Mouse (Mus musculus) stomach, embryonic 15.5 days (tissue): ENCODE measurements around the gene Usp29. TPM values are rescaled to one million over a fixed set of nuclear protein-coding genes. Genes with fewer than 3 reads are reported as not detected.
"Not testable (repeated sequence)": the region's sequence is repeated elsewhere in the genome, so short reads cannot be mapped to it uniquely, and the experiment has no call there.

ENCODE experiments used
- ATAC-seq: fragments of 200-750 bp; cut with Nextera tagmentation; 2 replicates; pipeline ENCODE4 v1.8.0; 2017; ENCODE audit warnings: low read depth, moderate number of reproducible peaks, moderate TSS enrichment; ENCODE audit not compliant: insufficient read depth, low FRiP score
- H3K27ac ChIP-seq: fragments of 300-500 bp; sonication (generic); 2 replicates; pipeline ENCODE4 v1.5.1; 2015; ENCODE audit warnings: mild to moderate bottlenecking, inconsistent platforms
- H3K27me3 ChIP-seq: fragments of 300-500 bp; sonication (generic); replicated peaks from 2 replicates; pipeline ENCODE4 v1.6.1; 2015; ENCODE audit warnings: inconsistent platforms
- H3K36me3 ChIP-seq: fragments of 300-500 bp; sonication (generic); 2 replicates; pipeline ENCODE4 v1.6.1; 2015; ENCODE audit warnings: inconsistent platforms
- H3K4me1 ChIP-seq: fragments of 300-500 bp; sonication (generic); 2 replicates; pipeline ENCODE4 v1.6.1; 2015; ENCODE audit warnings: inconsistent platforms
- H3K4me2 ChIP-seq: fragments of 300-500 bp; sonication (generic); 2 replicates; pipeline ENCODE4 v1.6.1; 2015; ENCODE audit warnings: mild to moderate bottlenecking, inconsistent platforms
- H3K4me3 ChIP-seq: fragments of 300-500 bp; sonication (generic); replicated peaks from 2 replicates; pipeline ENCODE4 v1.5.1; 2015; ENCODE audit warnings: inconsistent platforms
- H3K9ac ChIP-seq: fragments of 300-500 bp; sonication (generic); 2 replicates; pipeline ENCODE4 v1.6.1; 2015; ENCODE audit warnings: inconsistent platforms
- H3K9me3 ChIP-seq: fragments of 300-500 bp; sonication (generic); 2 replicates; pipeline ENCODE4 v1.6.1; 2016; ENCODE audit warnings: inconsistent platforms
- WGBS: fragments of 180-500 bp; shearing (Covaris S2); methylation state at CpG from one replicate; pipeline ENCODE4 v1.1.7; 2015; 5-methylcytosine and 5-hydroxymethylcytosine counted together
- polyA plus RNA-seq: library from polyadenylated mRNA; unstranded; fragments of >200 nt; fragmentation: Nextera tagmentation; extraction: Ambion mirVana; gene quantifications from 2 replicates; pipeline ENCODE4 v1.2.1, GENCODE M21; 2015

The Usp29 gene
- polyA plus RNA-seq, 1 experiment from 2014 or later = 6.2 TPM

GRCm38 (mm10) chr7:6855613-6856405 lies 125.4 kb downstream of the Usp29 start:
- H3K4me3 ChIP-seq = no peak overlapping the region
- no peaks in the 10 kb centered on the region for H3K9me3 ChIP-seq
- H3K4me1 ChIP-seq = peaks cover 8% of the 10 kb centered on the region; the same call in 1 of the 2 replicates
- no peaks in the 10 kb centered on the region for H3K27me3 ChIP-seq
- H3K27ac ChIP-seq = no peak overlapping the region
- no peak overlapping the region for H3K9ac ChIP-seq
- H3K36me3 ChIP-seq = no peaks in the 10 kb centered on the region
- no peak for ATAC-seq
- WGBS = 39% methylated on average over 10 of the region's 10 CpGs
- H3K4me2 ChIP-seq = no peak overlapping the region

DNA sequence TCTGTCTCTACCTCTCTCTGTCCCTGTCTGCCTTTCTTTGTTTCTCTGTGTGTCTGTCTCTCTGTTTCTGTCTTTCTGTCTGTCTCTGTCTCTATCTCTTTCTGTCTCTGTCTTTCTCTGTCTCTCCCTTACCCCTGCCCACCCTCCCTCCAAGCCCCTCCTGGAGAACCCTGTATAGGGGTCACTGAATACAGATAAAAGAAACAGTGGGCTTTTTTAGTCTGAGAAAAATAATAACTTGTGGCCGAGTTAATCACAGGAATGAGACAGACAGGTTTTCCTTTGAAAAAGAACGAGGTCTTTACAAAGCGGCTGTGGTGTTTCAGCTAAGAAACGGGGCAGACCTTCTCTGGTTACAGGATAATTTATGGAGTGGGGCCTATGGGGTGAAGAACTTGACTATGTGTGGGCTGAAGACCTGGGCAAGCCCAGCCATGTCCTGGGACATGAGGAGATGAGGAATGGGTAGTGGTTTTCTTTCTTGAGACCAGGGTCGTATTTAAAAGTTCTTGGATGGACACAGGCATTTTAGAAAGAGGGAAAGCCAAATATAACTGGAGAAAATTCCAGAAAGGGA lies 128.4 kb downstream of the Usp29 start:
- no peak overlapping the region for H3K4me3 ChIP-seq
- H3K36me3 ChIP-seq = no peaks in the 10 kb centered on the region
- H3K4me1 ChIP-seq = peaks cover 9% of the 10 kb centered on the region; the same call in 1 of the 2 replicates
- no peak overlapping the region for H3K9ac ChIP-seq
- WGBS = 26% methylated on average over 5 of the region's 5 CpGs
- no peak overlapping the region for H3K27ac ChIP-seq
- no peaks in the 10 kb centered on the region for H3K27me3 ChIP-seq
- ATAC-seq = no peak
- no peaks in the 10 kb centered on the region for H3K9me3 ChIP-seq
- no peak overlapping the region for H3K4me2 ChIP-seq

DNA sequence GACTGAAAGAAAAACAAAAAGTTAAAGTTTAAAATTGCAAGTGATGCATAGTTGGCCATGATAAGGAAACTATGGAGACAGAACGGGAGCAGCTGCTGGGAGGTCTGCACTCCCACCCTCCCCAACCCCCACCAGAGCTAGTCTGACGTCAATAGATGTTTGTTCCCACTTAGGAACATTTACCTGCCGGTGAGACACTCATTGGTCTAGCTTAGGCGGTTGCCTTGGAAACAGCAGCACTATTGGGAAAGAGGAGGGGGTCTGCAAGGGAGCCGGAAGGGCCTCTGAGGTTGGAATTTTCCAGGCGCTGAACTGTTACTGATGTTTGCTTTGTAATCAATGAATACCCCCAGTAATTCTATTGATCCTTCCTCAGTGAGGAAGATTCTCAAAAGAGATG lies 130.3 kb downstream of the Usp29 start:
- Histone ChIP-seq H3K4me1 (peaks cover 9% of the 10 kb centered on the region; the same call in 1 of the 2 replicates), H3K4me2 (no peak overlapping the region), H3K36me3 (no peaks in the 10 kb centered on the region), H3K9ac (no peak overlapping the region), H3K27me3 (no peaks in the 10 kb centered on the region), H3K4me3 (no peak overlapping the region), H3K27ac (no peak overlapping the region), H3K9me3 (no peaks in the 10 kb centered on the region)
- ATAC-seq = peak; percentile 68; the same call in 1 of the 2 replicates
- 14% methylated on average over 6 of the region's 6 CpGs for WGBS

GRCm38 (mm10) chr7:6866351-6866750 lies 136.0 kb downstream of the Usp29 start:
- Histone ChIP-seq H3K27ac (no peak overlapping the region), H3K9me3 (no peaks in the 10 kb centered on the region), H3K4me1 (no peaks in the 10 kb centered on the region), H3K9ac (no peak overlapping the region), H3K4me2 (no peak overlapping the region), H3K27me3 (no peaks in the 10 kb centered on the region), H3K36me3 (no peaks in the 10 kb centered on the region), H3K4me3 (no peak overlapping the region)
- ATAC-seq = no peak

DNA sequence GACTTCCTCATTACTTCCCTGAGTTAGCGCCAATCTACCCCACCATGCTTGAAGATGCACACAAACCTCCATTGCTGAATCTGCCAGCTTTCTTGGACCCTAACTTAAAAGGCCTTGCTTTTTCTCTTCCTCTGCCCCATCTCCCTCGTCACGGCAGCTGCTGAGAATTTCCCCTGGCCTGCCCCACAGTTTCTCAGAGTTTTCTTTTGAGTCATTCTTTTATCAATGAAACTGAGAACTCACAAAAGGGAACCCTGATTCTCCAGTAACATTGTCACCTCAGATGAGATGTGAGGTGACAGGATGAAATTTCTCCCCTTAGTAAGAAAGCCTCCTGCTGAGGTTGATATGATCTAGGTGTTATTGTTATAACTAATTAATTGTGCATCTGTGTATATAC lies 138.5 kb downstream of the Usp29 start:
- WGBS = 84% methylated on average over 3 of the region's 3 CpGs
- no peak overlapping the region for H3K27ac ChIP-seq

DNA sequence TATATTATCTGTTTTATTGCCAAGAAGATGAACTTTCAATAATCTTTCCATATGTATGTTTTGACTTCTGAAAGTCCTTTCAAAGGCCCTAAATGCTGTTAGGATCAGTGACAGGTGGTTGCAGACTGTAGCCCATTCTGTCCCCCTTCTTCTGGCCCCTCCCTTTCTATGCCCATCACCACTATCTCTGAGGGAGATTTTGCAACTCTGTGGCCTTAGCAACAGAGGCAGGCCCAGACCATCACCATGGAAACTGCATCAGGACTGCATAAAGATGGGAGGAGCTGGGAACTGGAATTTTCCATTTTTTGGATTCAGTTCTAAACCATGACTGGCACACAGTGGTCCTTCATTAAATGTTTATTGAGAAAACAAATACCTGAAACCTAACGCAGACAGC lies 139.2 kb downstream of the Usp29 start:
- no peaks in the 10 kb centered on the region for H3K9me3 ChIP-seq
- H3K9ac ChIP-seq = no peak overlapping the region
- 72% methylated on average over 1 of the region's 1 CpGs for WGBS
- H3K27me3 ChIP-seq = no peaks in the 10 kb centered on the region
- H3K4me1 ChIP-seq = no peaks in the 10 kb centered on the region
- ATAC-seq = no peak
- no peaks in the 10 kb centered on the region for H3K36me3 ChIP-seq
- no peak overlapping the region for H3K4me3 ChIP-seq
- H3K4me2 ChIP-seq = no peak overlapping the region
- H3K27ac ChIP-seq = no peak overlapping the region

More for the DNA sequence above, 138.5 kb downstream of the Usp29 start:
- Histone ChIP-seq H3K9me3 (no peaks in the 10 kb centered on the region), H3K4me1 (no peaks in the 10 kb centered on the region), H3K4me2 (no peak overlapping the region), H3K4me3 (no peak overlapping the region), H3K9ac (no peak overlapping the region), H3K36me3 (no peaks in the 10 kb centered on the region), H3K27me3 (no peaks in the 10 kb centered on the region)
- ATAC-seq = no peak

GRCm38 (mm10) chr7:6874448-6874847 lies 144.1 kb downstream of the Usp29 start:
- H3K36me3 ChIP-seq = no peaks in the 10 kb centered on the region
- no peak overlapping the region for H3K27ac ChIP-seq
- 73% methylated on average over 19 of the region's 19 CpGs for WGBS
- no peaks in the 10 kb centered on the region for H3K4me1 ChIP-seq
- H3K27me3 ChIP-seq = no peaks in the 10 kb centered on the region
- no peak overlapping the region for H3K4me2 ChIP-seq
- ATAC-seq = no peak
- no peaks in the 10 kb centered on the region for H3K9me3 ChIP-seq
- no peak overlapping the region for H3K9ac ChIP-seq
- H3K4me3 ChIP-seq = no peak overlapping the region

DNA sequence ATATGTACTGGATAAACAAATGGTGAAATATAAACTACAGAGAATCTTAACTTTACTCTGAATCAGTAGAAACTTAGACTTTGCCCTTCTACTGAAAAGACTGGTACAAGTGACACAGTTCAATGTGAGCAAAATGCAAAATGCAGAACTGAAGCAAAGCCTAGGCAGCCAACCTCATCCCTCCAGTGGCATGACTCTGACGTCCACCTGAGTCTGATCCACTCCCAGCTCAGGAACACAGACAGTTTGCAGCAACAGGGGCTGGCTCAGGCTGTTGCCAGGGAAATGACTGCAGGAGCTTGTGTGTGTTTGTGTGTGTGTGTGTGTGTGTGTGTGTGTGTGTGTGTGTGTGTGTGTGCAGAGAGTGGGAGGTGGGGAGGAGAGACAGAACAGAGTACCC lies 147.8 kb downstream of the Usp29 start:
- Histone ChIP-seq H3K9me3 (no peaks in the 10 kb centered on the region), H3K4me3 (no peak overlapping the region), H3K36me3 (no peaks in the 10 kb centered on the region), H3K27me3 (no peaks in the 10 kb centered on the region), H3K4me2 (no peak overlapping the region), H3K27ac (no peak overlapping the region), H3K4me1 (no peaks in the 10 kb centered on the region), H3K9ac (no peak overlapping the region)
- no peak for ATAC-seq
- 57% methylated on average over 1 of the region's 1 CpGs for WGBS

GRCm38 (mm10) chr7:6878849-6879248 lies 148.5 kb downstream of the Usp29 start:
- not testable (repeated sequence) for H3K36me3 ChIP-seq, H3K4me1 ChIP-seq, H3K9me3 ChIP-seq, H3K27me3 ChIP-seq, H3K4me3 ChIP-seq, H3K4me2 ChIP-seq, ATAC-seq, H3K9ac ChIP-seq, H3K27ac ChIP-seq
- WGBS = 92% methylated on average over 3 of the region's 3 CpGs

DNA sequence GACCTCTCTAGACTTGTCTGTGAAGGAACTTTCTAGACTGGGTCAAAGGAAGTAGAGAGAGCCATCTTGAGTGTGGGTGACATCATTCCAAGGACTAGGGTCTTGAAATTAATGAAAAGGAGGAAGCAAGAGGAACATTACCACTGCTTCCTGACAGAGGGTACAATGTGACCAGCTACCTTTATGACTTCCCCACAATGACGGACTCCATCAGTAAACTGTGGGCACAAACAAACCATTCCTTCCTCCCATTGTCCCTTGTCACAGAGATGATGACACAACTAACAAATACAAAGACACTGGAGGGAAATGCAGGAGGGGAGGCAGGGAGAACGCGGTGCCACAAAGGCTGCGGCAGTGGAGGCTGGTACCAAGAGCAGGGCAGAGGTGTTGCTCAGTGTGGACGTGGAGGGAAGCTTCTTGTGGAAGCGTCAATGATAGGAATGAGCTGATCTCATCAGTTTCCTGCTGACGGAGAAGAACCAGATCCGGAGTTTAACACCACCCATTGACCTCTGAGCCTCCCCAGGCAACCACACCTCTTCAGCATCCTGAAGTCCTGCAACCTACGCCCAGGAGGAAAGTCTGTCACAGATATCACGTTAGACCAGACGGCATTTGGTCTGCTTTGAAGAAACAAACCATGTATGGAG lies 149.3 kb downstream of the Usp29 start:
- Histone ChIP-seq H3K9me3 (no peaks in the 10 kb centered on the region), H3K27ac (no peak overlapping the region), H3K4me3 (no peak overlapping the region), H3K4me1 (no peaks in the 10 kb centered on the region), H3K27me3 (no peaks in the 10 kb centered on the region), H3K36me3 (no peaks in the 10 kb centered on the region), H3K9ac (no peak overlapping the region), H3K4me2 (no peak overlapping the region)
- no peak for ATAC-seq
- WGBS = 64% methylated on average over 11 of the region's 11 CpGs

DNA sequence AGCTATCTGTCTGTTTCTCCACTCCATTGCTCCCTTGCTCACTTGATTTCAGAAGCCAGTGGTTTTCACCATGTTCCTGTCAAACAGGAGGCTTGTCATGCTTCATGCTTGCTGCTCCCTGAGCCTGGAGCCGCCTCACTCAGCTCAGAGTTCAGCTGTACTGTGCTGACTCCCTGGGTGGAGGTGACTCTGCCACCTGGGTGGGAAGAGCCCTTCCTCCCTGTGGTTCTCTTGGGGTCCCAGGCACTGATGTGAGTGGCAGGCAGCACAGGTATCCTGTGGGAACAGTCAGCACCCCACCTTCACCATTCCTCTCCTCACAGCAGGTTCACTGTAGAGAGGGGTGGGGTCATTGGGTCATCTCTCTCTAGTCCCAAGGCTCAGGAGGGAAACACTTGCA lies 150.5 kb downstream of the Usp29 start:
- not testable (repeated sequence) for H3K9ac ChIP-seq, H3K36me3 ChIP-seq, H3K4me1 ChIP-seq, H3K4me3 ChIP-seq, H3K27me3 ChIP-seq, H3K4me2 ChIP-seq, ATAC-seq, H3K9me3 ChIP-seq, H3K27ac ChIP-seq
- 69% methylated on average over 1 of the region's 1 CpGs for WGBS

DNA sequence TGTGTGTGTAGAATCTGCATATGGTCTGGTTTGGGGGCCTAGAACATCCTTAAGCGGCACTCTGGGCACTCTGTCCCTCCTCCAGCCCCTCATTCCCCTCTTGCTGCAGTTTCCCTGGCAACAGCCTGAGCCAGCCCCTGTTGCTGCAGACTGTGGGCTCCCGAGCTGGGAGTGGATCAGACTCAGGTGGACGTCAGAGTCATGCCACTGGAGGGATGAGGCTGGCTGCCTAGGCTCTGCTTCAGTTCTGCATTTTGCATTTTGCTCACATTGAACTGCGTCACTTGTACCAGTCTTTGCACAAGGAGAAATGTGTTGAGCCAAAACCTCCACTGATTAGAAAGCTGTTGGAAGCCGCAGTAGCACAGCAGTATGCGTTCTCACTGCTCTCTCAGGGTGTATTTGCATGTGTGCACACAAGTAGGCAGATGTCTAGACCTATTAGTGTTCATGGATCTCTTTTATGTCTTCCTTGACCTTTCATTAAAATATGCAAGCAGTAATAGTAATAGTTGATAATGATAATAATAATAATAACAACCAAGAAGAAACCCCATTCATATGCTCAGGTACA lies 151.2 kb downstream of the Usp29 start:
- Histone ChIP-seq H3K36me3 (no peaks in the 10 kb centered on the region), H3K4me3 (no peak overlapping the region), H3K9me3 (no peaks in the 10 kb centered on the region), H3K9ac (no peak overlapping the region), H3K4me1 (no peaks in the 10 kb centered on the region), H3K27me3 (no peaks in the 10 kb centered on the region), H3K27ac (no peak overlapping the region), H3K4me2 (no peak overlapping the region)
- 46% methylated on average over 6 of the region's 6 CpGs for WGBS
- no peak for ATAC-seq
